Mouse (Mus musculus) thymus, adult 2 months (tissue): ENCODE data around the gene Ankrd40.

Source experiments
- CTCF ChIP-seq: fragments of 200-500 bp; IDR thresholded peaks from 2 replicates; pipeline ENCODE4 v1.5.1; 2012; ENCODE audit warnings: mild to moderate bottlenecking, control low read depth, low read length, moderate library complexity, borderline replicate concordance; ENCODE audit not compliant: control insufficient read depth, poor library complexity, insufficient read depth; ENCODE audit errors: extremely low read depth
- POLR2A ChIP-seq: fragments of 200-500 bp; IDR thresholded peaks from 2 replicates; pipeline ENCODE4 v1.6.1; 2012; ENCODE audit warnings: mild to moderate bottlenecking, low read length, control low read depth, moderate library complexity; ENCODE audit not compliant: control insufficient read depth, poor library complexity, insufficient read depth; ENCODE audit errors: extremely low read depth

GRCm38 (mm10) chr11:94315308-94315707, 12.5 kb upstream of the Ankrd40 start:
- TF ChIP-seq CTCF (no peak), POLR2A (no peak)
